Mouse (Mus musculus) ES-E14 (cell line): Measurements from ENCODE around the gene Tiparp.

Source experiments
- HCFC1 ChIP-seq: IDR thresholded peaks from 2 replicates; pipeline ENCODE4 v1.6.1; 2012; ENCODE audit warnings: low read length, inconsistent platforms, borderline replicate concordance; ENCODE audit not compliant: insufficient read depth
- ZC3H11A ChIP-seq: IDR thresholded peaks from 2 replicates; pipeline ENCODE4 v1.6.1; 2012; ENCODE audit warnings: low read depth, mild to moderate bottlenecking, inconsistent platforms, low read length, borderline replicate concordance
- ZNF384 ChIP-seq: IDR thresholded peaks from 2 replicates; pipeline ENCODE4 v1.6.1; 2012; ENCODE audit warnings: low read depth, low read length, inconsistent platforms

DNA sequence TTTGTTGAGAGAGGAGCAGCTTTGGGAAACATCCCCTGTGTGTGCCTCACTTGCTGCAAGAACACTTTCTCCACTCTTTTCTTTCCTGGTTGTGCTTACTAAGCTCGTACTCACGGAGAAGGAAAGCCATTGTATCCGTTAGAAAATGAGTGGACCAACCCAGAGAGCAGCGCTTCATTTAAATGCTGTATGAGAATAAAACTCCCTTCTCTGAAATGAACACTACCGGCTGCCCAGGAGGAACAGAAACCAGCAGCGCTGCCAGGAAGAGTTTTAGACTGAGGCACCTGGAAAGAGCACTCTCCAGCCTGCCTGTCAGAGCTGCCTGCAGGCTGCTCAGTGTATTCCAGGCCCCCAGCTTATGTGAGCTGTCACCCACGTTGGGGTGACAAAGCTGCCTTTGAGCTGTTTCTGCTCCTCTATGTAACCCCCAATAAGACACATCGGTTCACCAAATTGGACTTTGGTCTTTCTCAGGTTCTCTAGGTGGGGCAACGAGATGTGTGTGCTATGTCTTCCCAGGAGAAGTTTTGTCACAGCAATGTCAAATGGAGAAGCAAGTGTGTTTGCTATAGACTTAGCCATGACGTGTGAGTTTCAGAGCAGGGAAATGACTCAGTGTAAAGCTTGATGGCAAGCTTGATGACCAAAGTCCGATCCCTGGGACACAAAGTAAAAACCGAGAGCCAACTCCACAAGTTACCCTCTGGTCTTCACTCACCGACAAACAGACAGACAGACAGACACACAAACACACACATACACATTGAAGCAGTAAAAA lies 10.3 kb upstream of the Tiparp start:
- TF ChIP-seq ZC3H11A = no peak
- TF ChIP-seq HCFC1 = no peak
- TF ChIP-seq ZNF384 = no peak
